Mouse (Mus musculus) Muller cell, postnatal 12 days (primary cell): ENCODE measurements around the gene Arnt.
"Not testable (repeated sequence)": the region's sequence is repeated elsewhere in the genome, so short reads cannot be mapped to it uniquely, and the experiment has no call there.

ENCODE experiments used
- DNase-seq: peaks from one replicate; pipeline ENCODE4 v3.0.0-alpha.2; 2015; ENCODE audit errors: inconsistent ontology term

Gene Arnt

GRCm38 (mm10) chr3:95434136-95434982, at the start of gene Arnt:
TSS of gene Arnt (plus strand) at chr3:95434388.
- DNase-seq, result peak; percentile 98

- no peak for DNase-seq
Measured at GRCm38 (mm10) chr3:95385401-95386075, 48.6 kb upstream of the Arnt start.

GRCm38 (mm10) chr3:95394385-95394784, 39.8 kb upstream of the Arnt start:
- peak; percentile 2 for DNase-seq

- DNase-seq, result no peak
Measured at GRCm38 (mm10) chr3:95402741-95403140, 31.4 kb upstream of the Arnt start, which contains the start of gene 4930558C23Rik. TSS of gene 4930558C23Rik (minus strand) at chr3:95402841.

GRCm38 (mm10) chr3:95407728-95408127, 26.5 kb upstream of the Arnt start:
- DNase-seq, result peak; percentile 27

- DNase-seq, result no peak
Measured at GRCm38 (mm10) chr3:95408852-95409251, 25.3 kb upstream of the Arnt start.

GRCm38 (mm10) chr3:95412268-95412667, 21.9 kb upstream of the Arnt start:
- no peak for DNase-seq

GRCm38 (mm10) chr3:95417866-95418265, 16.3 kb upstream of the Arnt start:
- DNase-seq, result no peak

GRCm38 (mm10) chr3:95426476-95426875, 7.7 kb upstream of the Arnt start:
- DNase-seq, result not testable (repeated sequence)

- not testable (repeated sequence) for DNase-seq
Measured at GRCm38 (mm10) chr3:95427117-95427890, 6.9 kb upstream of the Arnt start.

- DNase-seq, result not testable (repeated sequence)
Measured at GRCm38 (mm10) chr3:95427891-95428238, 6.3 kb upstream of the Arnt start.

- DNase-seq, result not testable (repeated sequence)
Measured at GRCm38 (mm10) chr3:95428423-95428822, 5.8 kb upstream of the Arnt start.

GRCm38 (mm10) chr3:95433301-95433915, 780 bp upstream of the Arnt start:
- no peak for DNase-seq

GRCm38 (mm10) chr3:95434983-95435370, 789 bp downstream of the Arnt start:
- no peak for DNase-seq

GRCm38 (mm10) chr3:95435561-95435960, 1.4 kb downstream of the Arnt start:
- DNase-seq, result no peak

- DNase-seq, result not testable (repeated sequence)
Measured at GRCm38 (mm10) chr3:95438636-95439035, 4.4 kb downstream of the Arnt start.

GRCm38 (mm10) chr3:95439670-95440069, 5.5 kb downstream of the Arnt start:
- no peak for DNase-seq

GRCm38 (mm10) chr3:95442406-95443117, 8.4 kb downstream of the Arnt start:
- DNase-seq, result no peak

GRCm38 (mm10) chr3:95445311-95445710, 11.1 kb downstream of the Arnt start:
- DNase-seq, result no peak

GRCm38 (mm10) chr3:95450408-95450807, 16.2 kb downstream of the Arnt start:
- no peak for DNase-seq

GRCm38 (mm10) chr3:95450915-95451314, 16.7 kb downstream of the Arnt start:
- DNase-seq, result no peak
